Mouse (Mus musculus) heart, postnatal 0 days (tissue): ENCODE results near the gene Pcdh8. TPM values are rescaled to one million over a fixed set of nuclear protein-coding genes. Genes with fewer than 3 reads are reported as not detected.

Source experiments
- ATAC-seq: fragments of 200-750 bp; cut with Nextera tagmentation; 2 replicates; pipeline ENCODE4 v1.8.0; 2017; ENCODE audit warnings: low read depth, moderate number of reproducible peaks, moderate library complexity; ENCODE audit not compliant: insufficient read depth
- DNase-seq: peaks from one replicate; pipeline ENCODE4 v3.0.0-alpha.2; 2016; ENCODE audit warnings: low spot score
- H3K27ac ChIP-seq: fragments of 300-500 bp; sonication (generic); 2 replicates; pipeline ENCODE4 v1.5.1; 2014; ENCODE audit warnings: low read depth, mild to moderate bottlenecking
- H3K27me3 ChIP-seq: fragments of 300-500 bp; sonication (generic); 2 replicates; pipeline ENCODE4 v1.6.1; 2014; ENCODE audit warnings: low read length, mixed read lengths; ENCODE audit not compliant: control insufficient read depth, insufficient read depth
- H3K36me3 ChIP-seq: fragments of 300-500 bp; sonication (generic); replicated peaks from 2 replicates; pipeline ENCODE4 v1.6.1; 2014; ENCODE audit warnings: low read length, mixed read lengths; ENCODE audit not compliant: control insufficient read depth, insufficient read depth
- H3K4me1 ChIP-seq: fragments of 300-500 bp; sonication (generic); 2 replicates; pipeline ENCODE4 v1.6.1; 2014; ENCODE audit warnings: antibody characterized with exemption; ENCODE audit not compliant: control insufficient read depth, insufficient read depth
- H3K4me2 ChIP-seq: fragments of 300-500 bp; sonication (generic); 2 replicates; pipeline ENCODE4 v1.6.1; 2014; ENCODE audit warnings: low read depth, mild to moderate bottlenecking, low read length, moderate library complexity
- H3K4me3 ChIP-seq: fragments of 300-500 bp; sonication (generic); 2 replicates; pipeline ENCODE4 v1.5.1; 2014; ENCODE audit warnings: low read depth, low read length
- H3K9ac ChIP-seq: fragments of 300-500 bp; sonication (generic); replicated peaks from 2 replicates; pipeline ENCODE4 v1.6.1; 2014; ENCODE audit warnings: low read depth, low read length, mixed read lengths
- H3K9me3 ChIP-seq: fragments of 300-500 bp; sonication (generic); replicated peaks from 2 replicates; pipeline ENCODE4 v1.6.1; 2016; ENCODE audit warnings: low read length; ENCODE audit not compliant: control insufficient read depth
- CTCF ChIP-seq: IDR thresholded peaks from 2 replicates; pipeline ENCODE4 v1.5.1; 2016; ENCODE audit warnings: antibody characterized with exemption, control low read depth, low read depth
- EP300 ChIP-seq: IDR thresholded peaks from 2 replicates; pipeline ENCODE4 v1.6.1; 2016; ENCODE audit warnings: antibody characterized with exemption, low read depth
- WGBS: fragments of 180-500 bp; shearing (Covaris S2); extraction: QIAGEN DNeasy Blood & Tissue Kit; methylation state at CpG from one replicate; pipeline ENCODE4 v1.1.7; 2014; 5-methylcytosine and 5-hydroxymethylcytosine counted together
- microRNA counts: library from miRNA; unstranded; fragments of <30 nt; microRNA quantifications from one replicate; lab custom pipeline; 2015
- microRNA-seq: library from miRNA; unstranded; fragments of <30 nt; microRNA quantifications from one replicate; pipeline ENCODE4, GENCODE M21; 2016
- polyA plus RNA-seq: library from polyadenylated mRNA; unstranded; fragments of >200 nt; fragmentation: Nextera tagmentation; extraction: Ambion mirVana; gene quantifications from 2 replicates; pipeline ENCODE4 v1.2.1, GENCODE M21; 2015
- total RNA-seq: library from RNA; depleted of rRNA; stranded (reverse); fragments of >200 nt; gene quantifications from 2 replicates; pipeline ENCODE4 v1.2.3, GENCODE M21; 2014; ENCODE audit warnings: low replicate concordance; rRNA removed

The Pcdh8 gene
- total and polyA plus RNA-seq, 2 experiments from 2014 or later: 0.14 TPM; not detected in 1

- no peak for DNase-seq
- no peak overlapping the region for H3K9ac ChIP-seq
Observed at GRCm38 (mm10) chr14:79724002-79724681, 47.0 kb downstream of the Pcdh8 start.

GRCm38 (mm10) chr14:79722228-79722627, 48.9 kb downstream of the Pcdh8 start:
- no peak overlapping the region for H3K4me2 ChIP-seq
- no peak for TF ChIP-seq CTCF
- TF ChIP-seq EP300: no peak
- ATAC-seq (no peak), DNase-seq (no peak)
- H3K36me3 ChIP-seq: no peaks in the 10 kb centered on the region
- no peak overlapping the region for H3K27ac ChIP-seq
- no peaks in the 10 kb centered on the region for H3K27me3 ChIP-seq
- H3K9ac ChIP-seq: no peak overlapping the region
- H3K4me3 ChIP-seq: no peak overlapping the region
- no peaks in the 10 kb centered on the region for H3K4me1 ChIP-seq
- H3K9me3 ChIP-seq: no peaks in the 10 kb centered on the region
- WGBS: 70% methylated on average over 7 of the region's 7 CpGs

More at GRCm38 (mm10) chr14:79724002-79724681, 47.0 kb downstream of the Pcdh8 start:
- H3K9me3 ChIP-seq: no peaks in the 10 kb centered on the region
- no peak overlapping the region for H3K4me2 ChIP-seq
- no peak for ATAC-seq
- H3K36me3 ChIP-seq: no peaks in the 10 kb centered on the region
- H3K27me3 ChIP-seq: no peaks in the 10 kb centered on the region
- no peak overlapping the region for H3K4me3 ChIP-seq
- WGBS: 78% methylated on average over 18 of the region's 18 CpGs
- TF ChIP-seq CTCF (no peak), EP300 (no peak)
- no peak overlapping the region for H3K27ac ChIP-seq
- no peaks in the 10 kb centered on the region for H3K4me1 ChIP-seq

MicroRNAs encoded within 50 kb of the gene (microRNA counts, 519-probe panel; counts per million panel counts)
- not detected for microRNA mmu-miR-759 (lab: Ali Mortazavi, UCI)

Small RNA genes within 50 kb of the gene (microRNA-seq; reads per million reads assigned to microRNA genes)
- gene Mir759: not detected

Other genes starting within 250 kb of the Pcdh8 start
- 24.8 and 33.1 TPM in 2 replicates for gene Sugt1, start 183.6 kb downstream of the Pcdh8 start, total RNA-seq
- 95.5 and 102 TPM in 2 replicates for gene Sugt1, start 183.6 kb downstream of the Pcdh8 start, polyA plus RNA-seq
- not detected in 2 replicates for gene Cnmd, start 109.1 kb downstream of the Pcdh8 start, total RNA-seq
- 0.82 and 0.98 TPM in 2 replicates for gene Cnmd, start 109.1 kb downstream of the Pcdh8 start, polyA plus RNA-seq
- gene Olfm4, start 212.8 kb upstream of the Pcdh8 start, total RNA-seq: 3.8 and 6.4 TPM in 2 replicates
- 0.15 and 0.37 TPM in 2 replicates for gene Olfm4, start 212.8 kb upstream of the Pcdh8 start, polyA plus RNA-seq